Mouse (Mus musculus) limb, embryonic 12.5 days (tissue): ENCODE results near the gene Dcdc2a. TPM values are rescaled to one million over a fixed set of nuclear protein-coding genes. Genes with fewer than 3 reads are reported as not detected.

Experiments used
- ATAC-seq: fragments of 200-750 bp; cut with Nextera tagmentation; 2 replicates; pipeline ENCODE4 v1.8.0; 2017; ENCODE audit warnings: low read depth, moderate TSS enrichment; ENCODE audit not compliant: insufficient number of reproducible peaks, insufficient read depth, low FRiP score, low TSS enrichment
- H3K27ac ChIP-seq: fragments of 300-500 bp; sonication (generic); 2 replicates; pipeline ENCODE4 v1.5.1; 2016; ENCODE audit warnings: mild to moderate bottlenecking, moderate library complexity
- H3K27me3 ChIP-seq: fragments of 300-500 bp; sonication (generic); 2 replicates; pipeline ENCODE4 v1.6.1; 2016; ENCODE audit warnings: mild to moderate bottlenecking, moderate library complexity
- H3K36me3 ChIP-seq: fragments of 300-500 bp; sonication (generic); 2 replicates; pipeline ENCODE4 v1.6.1; 2016; ENCODE audit warnings: mild to moderate bottlenecking, moderate library complexity
- H3K4me1 ChIP-seq: fragments of 300-500 bp; sonication (generic); replicated peaks from 2 replicates; pipeline ENCODE4 v1.6.1; 2016
- H3K4me2 ChIP-seq: fragments of 300-500 bp; sonication (generic); 2 replicates; pipeline ENCODE4 v1.6.1; 2016; ENCODE audit warnings: mild to moderate bottlenecking, moderate library complexity
- H3K4me3 ChIP-seq: fragments of 300-500 bp; sonication (generic); replicated peaks from 2 replicates; pipeline ENCODE4 v1.5.1; 2016; ENCODE audit warnings: mild to moderate bottlenecking
- H3K9ac ChIP-seq: fragments of 300-500 bp; sonication (generic); replicated peaks from 2 replicates; pipeline ENCODE4 v1.6.1; 2016; ENCODE audit warnings: mild to moderate bottlenecking, moderate library complexity
- H3K9me3 ChIP-seq: fragments of 300-500 bp; sonication (generic); 2 replicates; pipeline ENCODE4 v1.6.1; 2016; ENCODE audit warnings: mild to moderate bottlenecking, moderate library complexity
- WGBS: fragments of 180-500 bp; shearing (Covaris S2); methylation state at CpG from one replicate; pipeline ENCODE4 v1.1.7; 2016; 5-methylcytosine and 5-hydroxymethylcytosine counted together
- polyA plus RNA-seq: library from polyadenylated mRNA; unstranded; fragments of >200 nt; fragmentation: Nextera tagmentation; extraction: Ambion mirVana; gene quantifications from 2 replicates; pipeline ENCODE4 v1.2.1, GENCODE M21; 2016

Gene Dcdc2a
- polyA plus RNA-seq, 1 experiment from 2014 or later: 2.1 TPM

DNA sequence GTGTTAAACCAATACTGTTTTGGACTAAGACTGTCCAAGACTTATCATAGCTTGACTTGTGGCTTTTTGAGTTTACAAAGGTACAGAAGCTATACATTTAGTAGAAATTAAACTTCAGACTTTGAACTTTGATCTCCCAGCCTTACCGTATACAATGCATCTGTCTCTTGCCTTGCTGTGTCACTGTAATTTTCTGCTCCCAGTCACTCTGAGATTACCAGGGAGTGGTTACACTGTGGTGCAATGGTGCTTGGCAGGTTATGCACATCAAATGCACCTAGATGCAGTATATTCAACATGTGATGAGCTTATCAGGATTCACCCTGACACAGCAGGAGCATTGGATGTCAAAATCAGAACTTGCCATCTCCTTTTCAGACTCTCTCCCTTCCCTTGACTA is 122.0 kb downstream of the Dcdc2a start:
- 94% methylated on average over 1 of the region's 1 CpGs for WGBS
- no peaks in the 10 kb centered on the region for H3K36me3 ChIP-seq
- H3K4me1 ChIP-seq: no peaks in the 10 kb centered on the region

DNA sequence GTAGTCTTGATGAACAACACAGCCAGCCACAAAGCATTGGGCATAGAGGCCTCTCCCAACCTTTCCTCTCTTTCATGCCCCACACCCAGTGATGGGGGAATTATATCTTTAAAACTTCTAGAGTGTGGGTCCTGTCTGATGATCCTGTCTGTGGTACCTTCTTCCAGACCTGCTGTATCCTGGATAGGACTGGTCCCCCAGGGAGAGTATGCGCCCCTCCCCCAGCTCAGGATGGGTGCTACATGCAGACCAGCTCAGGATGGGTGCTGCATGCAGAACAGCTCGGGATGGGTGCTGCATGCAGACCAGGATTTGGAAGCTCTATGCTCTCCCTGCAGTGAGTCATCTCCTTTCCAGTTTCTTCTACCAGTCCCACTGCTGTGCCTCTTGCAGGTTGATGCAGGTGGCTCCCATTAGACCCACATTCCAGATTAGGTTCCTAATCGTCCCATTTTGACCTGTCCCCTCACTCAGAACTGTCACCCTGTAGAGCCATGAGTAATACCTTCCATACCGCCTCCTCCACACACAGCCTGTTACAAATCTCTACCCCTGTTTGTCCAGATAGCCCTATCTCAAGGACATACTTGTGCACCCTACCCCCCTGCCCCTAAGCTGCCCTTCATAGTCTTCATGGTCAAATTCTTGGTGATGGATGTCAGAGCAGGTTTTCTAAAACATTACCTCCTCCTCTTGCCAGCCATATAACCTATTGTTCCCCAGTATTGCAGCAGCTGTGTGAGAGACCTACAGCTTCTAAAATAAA is 122.6 kb downstream of the Dcdc2a start:
- Histone ChIP-seq H3K4me2 (no peak overlapping the region), H3K9ac (no peak overlapping the region), H3K4me1 (no peaks in the 10 kb centered on the region), H3K27ac (no peak overlapping the region), H3K9me3 (no peaks in the 10 kb centered on the region), H3K36me3 (no peaks in the 10 kb centered on the region), H3K27me3 (no peaks in the 10 kb centered on the region; the same call in 1 of the 2 replicates), H3K4me3 (no peak overlapping the region)
- no peak for ATAC-seq
- WGBS: 81% methylated on average over 4 of the region's 4 CpGs

More for the DNA sequence above, 122.0 kb downstream of the Dcdc2a start:
- Histone ChIP-seq H3K27ac (no peak overlapping the region), H3K27me3 (no peaks in the 10 kb centered on the region; the same call in 1 of the 2 replicates), H3K9ac (no peak overlapping the region), H3K4me2 (no peak overlapping the region), H3K9me3 (no peaks in the 10 kb centered on the region), H3K4me3 (no peak overlapping the region)
- ATAC-seq: no peak

DNA sequence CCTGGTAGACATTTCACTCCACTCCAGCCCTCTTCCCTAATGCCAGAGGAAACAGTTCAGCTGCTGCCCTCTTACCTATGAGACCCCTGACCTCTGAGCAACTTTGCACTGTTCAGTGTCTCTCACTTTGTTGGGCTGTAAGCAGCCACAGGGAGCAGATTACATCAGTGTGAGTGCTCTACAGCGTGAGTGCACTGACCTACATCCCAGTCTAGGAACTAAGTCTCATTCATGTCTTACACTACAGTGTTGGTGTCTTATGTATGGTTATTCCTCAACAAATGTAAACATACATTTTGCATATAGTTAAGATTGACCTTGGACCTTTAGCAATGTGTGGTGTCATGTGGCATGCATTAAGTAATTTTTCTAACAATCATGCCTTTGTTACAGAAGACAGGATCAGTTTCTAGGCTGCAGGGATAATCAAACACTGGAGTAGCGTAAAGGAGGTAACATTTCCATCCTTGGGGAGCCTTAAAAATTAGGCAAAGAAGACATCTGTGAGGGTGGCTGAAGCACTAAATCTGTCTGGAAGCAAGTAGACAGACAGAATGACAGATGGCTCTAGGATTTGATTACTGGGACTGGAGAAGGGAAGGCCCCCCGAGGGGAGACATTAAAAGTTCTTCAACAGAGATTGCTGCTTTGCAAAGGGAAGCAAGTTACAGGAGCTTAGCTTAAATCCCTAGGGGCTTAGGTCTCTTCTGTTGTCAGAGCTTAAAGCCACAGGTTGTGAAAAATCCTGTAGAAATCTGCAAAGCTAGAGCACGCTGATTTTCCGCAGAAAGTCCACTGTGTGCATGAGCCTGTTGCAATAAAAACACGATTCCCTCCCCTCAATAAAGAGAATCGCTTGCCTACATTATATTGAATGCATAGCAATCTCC is 130.9 kb downstream of the Dcdc2a start:
- peak overlapping the region; percentile 47 for H3K4me2 ChIP-seq

DNA sequence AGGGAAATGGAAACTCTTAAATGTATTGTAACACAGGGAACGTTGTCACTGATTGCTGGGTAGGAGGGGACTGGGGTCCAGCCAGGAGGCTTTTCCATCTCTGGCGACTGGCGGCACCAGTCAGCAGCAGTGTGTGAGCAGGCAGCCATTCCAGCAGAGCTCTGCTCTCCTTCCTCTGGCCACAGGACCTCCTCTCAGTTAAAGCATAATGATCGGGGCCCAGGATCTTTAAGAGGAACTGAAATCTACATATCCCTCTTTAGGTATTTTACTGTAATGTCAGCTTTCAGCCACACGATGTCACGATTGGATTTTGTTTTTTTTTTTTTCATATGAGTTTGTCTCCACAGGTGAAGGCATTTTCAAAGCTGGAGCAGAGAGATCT is 131.5 kb downstream of the Dcdc2a start:
- Histone ChIP-seq H3K27ac (peak overlapping the region; percentile 75), H3K9me3 (no peaks in the 10 kb centered on the region), H3K27me3 (no peaks in the 10 kb centered on the region), H3K9ac (no peak overlapping the region), H3K4me2 (peak overlapping the region; percentile 47), H3K4me1 (peaks cover 21% of the 10 kb centered on the region), H3K36me3 (no peaks in the 10 kb centered on the region), H3K4me3 (peak overlapping the region; percentile 15; the same call in 1 of the 2 replicates)
- WGBS: 4% methylated on average over 6 of the region's 6 CpGs
- ATAC-seq: peak; percentile 72

More for the DNA sequence above, 130.9 kb downstream of the Dcdc2a start:
- WGBS: 6% methylated on average over 7 of the region's 7 CpGs
- Histone ChIP-seq H3K9ac (no peak overlapping the region), H3K4me1 (peaks cover 21% of the 10 kb centered on the region), H3K4me3 (peak overlapping the region; percentile 15; the same call in 1 of the 2 replicates), H3K27me3 (no peaks in the 10 kb centered on the region), H3K36me3 (no peaks in the 10 kb centered on the region), H3K9me3 (no peaks in the 10 kb centered on the region), H3K27ac (peak overlapping the region; percentile 75)
- ATAC-seq: peak; percentile 60

DNA sequence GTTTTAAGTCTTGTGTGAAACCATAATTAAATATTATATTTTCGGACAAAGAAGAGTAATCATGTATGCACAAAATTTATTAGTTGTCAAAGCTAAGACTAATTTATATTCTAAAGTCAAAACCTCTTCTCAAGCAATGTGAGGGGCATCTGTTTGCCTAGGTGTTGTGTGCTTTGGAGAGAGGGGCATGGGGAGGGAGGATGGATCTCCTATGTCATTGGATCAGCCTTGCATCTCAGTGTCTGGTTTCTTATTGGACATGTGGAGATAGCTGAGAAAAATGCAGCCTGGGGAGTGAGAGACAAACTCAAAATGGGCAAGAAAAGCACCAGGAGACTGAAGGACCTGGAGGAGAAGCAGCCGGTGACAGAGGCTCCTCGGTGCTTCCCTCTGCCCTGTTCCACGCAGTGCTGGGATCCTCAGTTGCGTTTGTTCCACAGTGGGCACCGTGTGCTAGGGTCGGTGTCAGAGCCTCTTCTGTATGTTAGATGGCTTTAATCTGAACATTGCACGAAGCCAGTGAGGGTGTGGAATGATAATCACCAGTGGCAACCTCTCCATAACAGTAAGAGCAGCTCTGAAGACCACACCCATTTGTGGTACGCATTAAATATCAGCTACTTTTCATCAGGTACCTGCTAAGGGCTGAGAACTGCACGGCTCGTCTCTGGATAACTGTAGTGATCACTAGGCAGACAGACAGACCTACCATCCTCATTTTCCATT is 133.8 kb downstream of the Dcdc2a start:
- H3K36me3 ChIP-seq: no peaks in the 10 kb centered on the region
- H3K9ac ChIP-seq: no peak overlapping the region
- no peak for ATAC-seq
- peaks cover 36% of the 10 kb centered on the region for H3K4me1 ChIP-seq
- no peaks in the 10 kb centered on the region for H3K27me3 ChIP-seq
- H3K4me2 ChIP-seq: no peak overlapping the region
- 88% methylated on average over 11 of the region's 11 CpGs for WGBS
- H3K27ac ChIP-seq: no peak overlapping the region
- no peak overlapping the region for H3K4me3 ChIP-seq
- no peaks in the 10 kb centered on the region for H3K9me3 ChIP-seq

DNA sequence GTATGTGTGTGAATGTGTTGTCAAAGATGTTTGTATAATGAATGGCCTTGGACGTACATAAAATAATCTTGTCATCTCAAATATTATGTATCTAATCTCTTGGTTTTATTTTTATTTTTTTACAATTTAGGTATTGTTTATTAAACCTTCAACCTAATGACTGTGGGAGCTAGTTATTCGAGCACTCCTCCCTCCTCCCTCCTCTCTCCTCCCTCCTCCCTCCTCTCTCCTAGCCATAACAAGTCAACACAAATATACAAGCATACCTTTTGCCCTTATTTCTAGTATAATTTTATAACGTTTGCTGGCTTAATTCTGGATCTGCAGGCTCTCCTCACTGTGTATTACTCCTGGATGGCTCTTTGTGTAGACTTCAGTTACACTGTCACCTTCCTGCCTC is 134.4 kb downstream of the Dcdc2a start:
- WGBS: 79% methylated on average over 3 of the region's 3 CpGs
- no peaks in the 10 kb centered on the region for H3K36me3 ChIP-seq
- no peaks in the 10 kb centered on the region for H3K27me3 ChIP-seq
- H3K4me2 ChIP-seq: no peak overlapping the region
- peaks cover 36% of the 10 kb centered on the region for H3K4me1 ChIP-seq
- no peak overlapping the region for H3K4me3 ChIP-seq
- no peaks in the 10 kb centered on the region for H3K9me3 ChIP-seq
- H3K9ac ChIP-seq: no peak overlapping the region
- H3K27ac ChIP-seq: no peak overlapping the region
- ATAC-seq: no peak

DNA sequence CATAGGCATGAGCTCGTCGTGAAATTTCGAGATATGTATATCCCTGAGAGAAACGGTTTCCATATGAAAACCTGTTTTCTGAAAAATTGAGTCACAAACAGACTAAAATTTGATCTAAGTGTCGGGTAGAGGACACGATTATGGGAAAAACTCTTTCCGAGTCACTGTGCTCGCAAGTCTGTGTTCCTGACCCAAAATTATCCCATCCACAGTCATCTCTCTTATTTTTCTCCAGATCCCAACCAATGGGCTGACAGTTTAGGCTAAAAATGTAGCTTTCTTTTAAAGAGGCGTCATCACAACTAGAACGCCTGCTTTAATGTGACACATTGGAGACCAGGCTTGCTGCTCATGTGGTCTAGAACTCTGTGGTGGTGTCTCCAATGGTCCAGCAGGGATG is 139.9 kb downstream of the Dcdc2a start:
- 88% methylated on average over 10 of the region's 10 CpGs for WGBS
- no peak overlapping the region for H3K4me3 ChIP-seq
- no peaks in the 10 kb centered on the region for H3K36me3 ChIP-seq
- no peak for ATAC-seq
- 0 out of 2 replicates have a peak, but pooled peaks cover 4% of the 10 kb centered on the region for H3K27me3 ChIP-seq
- H3K9ac ChIP-seq: no peak overlapping the region
- H3K9me3 ChIP-seq: no peaks in the 10 kb centered on the region
- H3K4me2 ChIP-seq: no peak overlapping the region
- H3K27ac ChIP-seq: no peak overlapping the region
- peaks cover 15% of the 10 kb centered on the region for H3K4me1 ChIP-seq

DNA sequence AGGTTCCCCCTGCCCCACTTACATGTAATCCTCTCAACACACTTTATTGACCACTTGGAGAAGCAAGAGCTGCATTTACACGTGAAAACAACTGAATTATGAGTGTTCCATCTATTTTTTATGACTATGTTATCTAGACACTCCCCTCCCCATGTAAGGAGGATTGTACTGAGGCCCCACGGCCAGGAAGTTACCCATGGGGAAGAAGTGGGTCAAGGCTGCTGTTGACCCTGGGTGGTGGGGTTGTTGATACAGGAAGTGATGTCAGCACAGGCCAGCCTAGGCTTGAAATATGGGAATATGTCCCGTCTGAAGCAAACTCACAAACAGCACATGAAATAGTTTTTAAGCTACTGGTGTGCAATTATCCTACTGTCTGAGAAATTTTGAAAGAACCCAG is 144.1 kb downstream of the Dcdc2a start:
- H3K9me3 ChIP-seq: no peaks in the 10 kb centered on the region
- no peak overlapping the region for H3K27ac ChIP-seq
- 0 out of 2 replicates have a peak, but pooled peaks cover 4% of the 10 kb centered on the region for H3K27me3 ChIP-seq
- 50% methylated on average over 3 of the region's 3 CpGs for WGBS
- ATAC-seq: no peak
- no peaks in the 10 kb centered on the region for H3K36me3 ChIP-seq
- no peak overlapping the region for H3K4me2 ChIP-seq
- no peak overlapping the region for H3K4me3 ChIP-seq
- H3K4me1 ChIP-seq: no peaks in the 10 kb centered on the region
- no peak overlapping the region for H3K9ac ChIP-seq

DNA sequence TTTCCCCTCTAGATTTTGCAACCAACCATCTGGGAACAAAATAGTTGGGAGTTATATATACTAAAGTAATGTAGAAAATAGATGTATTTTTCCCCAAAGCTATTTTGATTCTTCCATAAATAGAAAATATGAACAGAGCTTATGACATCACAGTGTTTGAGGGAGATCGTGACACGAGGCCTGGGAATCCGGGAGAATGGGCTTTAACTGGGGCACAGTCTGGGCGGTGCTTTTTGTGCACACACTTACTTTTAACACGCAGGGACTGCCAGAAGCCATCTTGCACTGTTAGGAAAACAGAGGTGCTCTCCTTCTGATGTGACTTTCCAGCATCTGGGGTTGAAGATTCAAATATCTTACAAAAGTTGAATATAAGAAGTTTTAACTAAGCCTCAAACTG is 151.1 kb downstream of the Dcdc2a start:
- no peak overlapping the region for H3K4me3 ChIP-seq
- no peak overlapping the region for H3K4me2 ChIP-seq
- H3K27me3 ChIP-seq: no peaks in the 10 kb centered on the region
- ATAC-seq: no peak
- H3K36me3 ChIP-seq: no peaks in the 10 kb centered on the region
- no peak overlapping the region for H3K27ac ChIP-seq
- H3K4me1 ChIP-seq: no peaks in the 10 kb centered on the region
- WGBS: 86% methylated on average over 5 of the region's 5 CpGs
- H3K9me3 ChIP-seq: no peaks in the 10 kb centered on the region
- H3K9ac ChIP-seq: no peak overlapping the region

DNA sequence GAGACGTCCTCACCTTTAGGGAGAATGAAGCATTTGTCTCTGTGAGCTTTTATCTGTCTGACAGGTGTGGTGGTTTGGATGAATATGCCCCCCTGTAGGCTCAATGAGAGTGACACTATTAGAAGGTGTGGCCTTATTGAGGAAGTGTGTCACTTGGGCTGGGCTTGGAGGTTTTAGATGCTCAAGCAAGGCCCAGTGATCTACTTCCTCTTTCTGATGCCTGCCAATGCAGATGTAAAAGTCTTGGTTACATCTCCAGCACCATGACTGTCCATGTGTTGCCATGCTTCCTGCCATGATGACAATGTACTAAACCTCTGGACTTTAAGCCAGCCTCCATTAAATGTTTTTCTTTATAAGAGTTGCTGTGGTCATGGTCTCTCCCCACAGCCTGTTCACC is 162.6 kb downstream of the Dcdc2a start:
- H3K9me3 ChIP-seq: no peaks in the 10 kb centered on the region
- no peak overlapping the region for H3K4me3 ChIP-seq
- no peak for ATAC-seq
- H3K4me2 ChIP-seq: no peak overlapping the region
- no peak overlapping the region for H3K27ac ChIP-seq
- H3K36me3 ChIP-seq: no peaks in the 10 kb centered on the region
- no peak overlapping the region for H3K9ac ChIP-seq
- 85% methylated on average over 1 of the region's 1 CpGs for WGBS
- H3K27me3 ChIP-seq: no peaks in the 10 kb centered on the region
- no peaks in the 10 kb centered on the region for H3K4me1 ChIP-seq
